Mouse (Mus musculus) urinary bladder, adult 2 months (tissue): ENCODE data around the gene Sipa1l3. TPM values are rescaled to one million over a fixed set of nuclear protein-coding genes. Genes with fewer than 3 reads are reported as not detected.

Source experiments
- DNase-seq: peaks from one replicate; pipeline ENCODE4 v3.0.0; 2022; ENCODE audit warnings: low spot score
- polyA plus RNA-seq: library from polyadenylated mRNA; depleted of rRNA; stranded (reverse); fragments of >200 nt; gene quantifications from 2 replicates; pipeline ENCODE4 v1.2.3, GENCODE M21; 2012; rRNA removed

Sipa1l3 gene
- 18.4 and 32.6 TPM in 2 replicates for polyA plus RNA-seq

DNA sequence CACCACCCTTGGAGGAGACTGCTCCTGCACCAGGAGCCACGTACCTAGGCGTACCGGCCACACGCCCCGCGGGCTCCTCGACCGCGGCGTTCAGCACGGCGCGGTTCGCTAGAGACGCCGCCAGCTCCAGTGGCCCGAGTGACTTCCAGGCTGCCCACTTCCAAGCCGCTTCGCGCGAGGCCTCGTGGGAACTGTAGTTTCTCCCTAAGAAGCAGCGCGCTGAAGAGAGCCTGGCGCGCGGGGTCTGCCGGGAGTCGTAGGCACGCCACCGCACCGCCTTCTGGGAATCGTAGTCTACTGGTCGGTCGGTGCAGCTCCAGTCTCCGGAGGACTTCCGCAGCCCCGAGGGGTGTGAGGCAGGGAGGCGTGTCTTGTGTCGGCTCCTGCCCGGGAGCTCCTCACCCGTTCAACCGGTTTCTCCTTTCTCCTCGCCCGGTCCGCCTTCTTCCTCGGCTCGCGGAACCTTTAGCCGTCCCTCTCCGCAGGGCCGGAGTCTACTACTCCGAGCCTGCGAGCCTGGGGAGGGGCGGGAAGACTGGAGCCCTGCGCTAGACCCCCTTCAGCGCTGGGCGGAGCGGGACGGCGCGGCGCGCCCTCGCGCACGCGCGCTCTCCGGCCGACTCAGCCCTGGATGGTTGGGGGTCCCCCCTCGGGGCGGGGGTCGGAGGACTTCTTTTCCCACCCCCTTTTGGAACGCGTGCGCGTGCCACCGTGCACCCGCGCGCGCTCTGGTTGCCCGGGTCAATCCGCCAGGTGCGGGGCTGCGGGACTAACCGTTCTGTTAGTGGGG is at the start of gene Sipa1l3:
Gene Sipa1l3 (minus strand): TSS at position 221 of the 790 bp plus-strand sequence.
- peak; percentile 84 for DNase-seq

GRCm38 (mm10) chr7:29563006-29563405 is 44.6 kb upstream of the Sipa1l3 start:
- no peak for DNase-seq

DNA sequence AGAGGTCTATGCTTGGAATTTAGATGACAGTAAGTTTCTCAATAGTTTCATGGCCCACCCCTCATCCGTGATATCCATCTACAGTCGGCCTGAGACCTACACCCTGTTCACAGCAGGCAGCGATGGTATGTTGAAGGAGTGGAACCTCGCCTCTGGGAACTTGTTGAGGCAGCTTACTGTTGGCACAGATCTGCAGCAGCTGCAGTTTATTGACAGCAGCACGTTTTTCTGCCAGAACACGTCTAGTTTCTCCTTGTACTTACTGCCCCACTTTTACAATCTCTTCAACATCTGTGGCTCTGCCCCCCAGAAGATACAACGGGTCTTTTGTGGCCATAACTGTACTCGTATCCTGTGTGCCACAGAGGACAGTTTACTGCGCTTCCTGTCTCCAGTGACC is 42.6 kb upstream of the Sipa1l3 start:
- no peak for DNase-seq

DNA sequence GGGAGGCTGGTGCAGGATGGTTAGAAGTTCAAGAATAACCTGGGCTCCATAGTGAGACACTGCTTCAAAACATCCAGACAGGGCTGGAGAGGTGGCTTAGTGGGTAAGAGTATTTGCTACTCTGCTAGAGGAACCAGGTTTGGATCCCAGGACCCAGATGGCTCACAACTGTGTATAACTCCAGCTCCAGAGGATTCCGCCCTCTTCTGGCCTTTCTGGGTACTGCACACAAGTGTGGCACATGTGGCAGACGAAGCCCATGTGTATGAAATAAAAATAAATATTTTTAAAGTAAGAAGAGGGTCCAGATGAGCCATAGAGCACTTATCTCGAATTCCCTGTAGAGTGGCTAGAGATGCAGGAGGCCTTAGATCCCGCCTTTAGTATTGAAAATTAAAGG is 40.8 kb upstream of the Sipa1l3 start:
- DNase-seq: no peak

DNA sequence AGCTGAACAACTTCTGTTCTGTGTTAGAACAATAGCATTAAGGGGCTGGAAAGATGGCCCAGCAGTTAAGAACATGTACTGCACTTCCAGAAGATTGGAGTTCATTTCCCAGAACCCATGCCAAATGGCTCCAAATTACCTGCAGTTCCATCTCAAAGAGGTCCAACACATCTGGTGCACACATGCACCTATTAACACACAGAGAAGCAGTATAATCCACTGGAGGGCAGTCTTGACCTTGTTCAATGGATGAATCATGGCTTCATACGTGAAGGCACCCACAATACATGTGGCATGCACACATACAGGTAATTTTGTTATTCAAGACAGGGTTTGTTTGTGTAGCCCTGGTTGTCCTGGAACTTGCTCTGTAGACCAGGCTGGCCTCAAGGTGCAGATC is 40.3 kb upstream of the Sipa1l3 start:
- no peak for DNase-seq

DNA sequence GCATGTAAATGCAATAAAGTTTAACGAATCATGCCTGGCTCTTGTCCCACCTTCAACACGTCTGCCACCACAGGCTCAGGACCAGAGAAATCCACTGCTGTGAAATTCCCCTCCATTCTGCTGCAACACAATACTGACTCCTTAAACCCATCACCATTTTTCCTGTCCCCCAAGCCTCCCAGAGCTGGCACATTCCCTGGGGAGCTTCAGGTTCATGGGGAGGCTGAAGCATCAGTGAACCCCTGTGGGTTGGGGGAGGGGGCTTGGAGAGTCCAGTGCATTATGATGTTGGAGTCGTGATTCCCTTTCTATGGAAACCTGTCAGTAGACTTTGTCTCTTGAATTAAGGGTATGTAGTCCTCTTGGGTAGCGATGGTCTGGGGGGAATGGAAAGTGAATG is 37.8 kb upstream of the Sipa1l3 start:
- DNase-seq: no peak

- no peak for DNase-seq
Observed at GRCm38 (mm10) chr7:29555521-29555920, 37.1 kb upstream of the Sipa1l3 start.

DNA sequence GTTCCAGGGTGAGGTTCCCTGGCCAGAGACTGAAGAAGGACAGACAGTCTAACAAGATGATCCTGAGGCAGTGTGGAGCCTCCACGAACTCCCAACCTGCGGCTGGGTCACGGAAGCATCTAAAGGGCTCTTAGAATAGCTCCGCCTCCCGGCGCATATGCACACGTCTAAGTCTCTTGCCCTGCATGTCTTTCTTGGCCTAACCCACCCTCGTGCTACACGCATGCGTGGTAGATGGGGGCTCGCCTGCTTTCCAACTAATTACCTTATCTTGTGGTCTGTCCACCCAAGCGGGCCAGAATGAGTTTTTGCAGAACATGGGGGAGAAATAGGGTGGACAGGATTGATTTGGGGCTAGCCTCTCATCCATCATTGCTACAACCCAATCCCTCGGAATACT is 36.6 kb upstream of the Sipa1l3 start:
- DNase-seq: no peak

- DNase-seq: no peak
Observed at GRCm38 (mm10) chr7:29550691-29551090, 32.2 kb upstream of the Sipa1l3 start.

- DNase-seq: no peak
Observed at GRCm38 (mm10) chr7:29541608-29542007, 23.2 kb upstream of the Sipa1l3 start.

DNA sequence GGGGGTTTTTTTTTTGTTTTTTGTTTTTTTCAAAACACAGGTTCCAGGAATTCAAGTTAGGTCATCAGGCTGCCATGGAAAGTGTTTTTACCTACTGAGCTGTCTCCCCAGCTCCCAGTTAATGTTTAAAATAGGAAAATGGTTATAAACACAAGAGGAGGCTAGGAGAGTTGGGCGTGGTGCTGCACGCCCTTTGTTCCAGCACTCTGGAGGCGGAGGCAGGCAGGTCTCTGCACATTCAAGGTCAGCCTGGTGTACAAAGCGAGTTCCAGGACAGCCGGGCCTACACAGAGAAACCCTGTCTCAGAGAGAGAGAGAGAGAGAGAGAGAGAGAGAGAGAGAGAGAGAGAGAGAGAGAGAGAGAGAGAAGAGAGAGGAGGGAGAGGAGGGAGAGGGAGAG is 22.7 kb upstream of the Sipa1l3 start:
- DNase-seq: no peak

GRCm38 (mm10) chr7:29540631-29541030 is 22.2 kb upstream of the Sipa1l3 start:
- DNase-seq: no peak

DNA sequence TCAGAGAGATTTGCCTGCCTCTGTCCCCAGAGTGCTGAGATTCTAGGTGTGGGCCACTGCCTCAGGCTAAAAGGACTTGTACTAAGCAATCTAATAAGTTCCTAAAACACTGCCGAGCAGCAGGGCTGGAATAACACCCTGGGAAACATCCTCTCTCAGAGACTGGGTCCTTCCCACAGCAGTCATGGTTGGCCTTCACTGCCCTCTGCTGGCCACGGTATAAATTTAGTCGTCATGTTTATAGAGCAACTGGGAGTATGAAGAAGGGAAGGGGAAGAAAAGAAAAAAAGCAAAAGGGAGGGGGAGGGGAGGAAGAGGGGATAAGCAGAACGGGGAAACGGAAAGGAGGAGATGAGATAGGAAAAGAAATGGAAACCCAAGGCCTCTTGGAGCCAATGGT is 5.3 kb upstream of the Sipa1l3 start:
- DNase-seq: peak; percentile 46

- DNase-seq: peak; percentile 55
Observed at GRCm38 (mm10) chr7:29521841-29522575, 3.6 kb upstream of the Sipa1l3 start.

DNA sequence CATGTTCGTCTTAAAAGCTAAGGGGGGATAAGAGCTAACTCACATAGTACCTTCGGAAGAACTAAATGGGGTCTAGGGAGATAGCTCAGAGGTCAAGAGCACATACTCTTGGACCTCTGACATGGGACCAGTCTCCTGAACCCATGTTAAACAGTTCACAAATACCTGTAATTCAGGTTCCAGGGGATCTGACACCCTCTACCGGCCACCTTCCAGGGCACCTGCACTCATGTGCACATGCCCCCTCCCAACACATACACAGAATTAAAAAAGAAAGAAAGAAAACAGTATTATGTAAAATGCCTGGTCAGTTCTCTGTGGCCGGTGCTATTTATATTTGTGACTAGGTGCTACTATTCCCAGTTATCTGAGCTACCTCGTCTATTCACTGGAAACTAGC is 2.9 kb upstream of the Sipa1l3 start:
- no peak for DNase-seq

GRCm38 (mm10) chr7:29520794-29521193 is 2.4 kb upstream of the Sipa1l3 start:
- no peak for DNase-seq

GRCm38 (mm10) chr7:29519211-29519550 is 740 bp upstream of the Sipa1l3 start:
- DNase-seq: peak; percentile 42

GRCm38 (mm10) chr7:29518054-29518420 is 404 bp downstream of the Sipa1l3 start:
- no peak for DNase-seq

- no peak for DNase-seq
Observed at GRCm38 (mm10) chr7:29517178-29517577, 1.3 kb downstream of the Sipa1l3 start.

DNA sequence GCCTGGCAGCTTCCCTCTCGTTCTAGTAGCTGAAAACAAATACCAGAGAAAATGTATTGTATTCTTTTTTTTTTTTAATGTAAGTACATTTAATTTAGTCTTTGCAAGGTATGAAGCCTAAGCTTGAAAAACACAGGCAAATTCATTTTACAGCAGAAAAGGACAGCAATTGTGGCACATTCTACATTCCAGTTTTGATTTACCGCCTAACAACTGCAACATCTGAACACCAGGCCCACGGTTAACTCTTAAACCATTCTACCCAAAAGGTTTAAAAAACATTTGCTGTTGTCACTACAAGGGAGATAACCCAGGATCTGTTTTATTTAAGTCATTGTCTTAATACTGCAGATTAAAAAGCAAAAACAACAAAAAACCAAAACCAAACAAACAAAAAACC is 2.8 kb downstream of the Sipa1l3 start:
- no peak for DNase-seq

DNA sequence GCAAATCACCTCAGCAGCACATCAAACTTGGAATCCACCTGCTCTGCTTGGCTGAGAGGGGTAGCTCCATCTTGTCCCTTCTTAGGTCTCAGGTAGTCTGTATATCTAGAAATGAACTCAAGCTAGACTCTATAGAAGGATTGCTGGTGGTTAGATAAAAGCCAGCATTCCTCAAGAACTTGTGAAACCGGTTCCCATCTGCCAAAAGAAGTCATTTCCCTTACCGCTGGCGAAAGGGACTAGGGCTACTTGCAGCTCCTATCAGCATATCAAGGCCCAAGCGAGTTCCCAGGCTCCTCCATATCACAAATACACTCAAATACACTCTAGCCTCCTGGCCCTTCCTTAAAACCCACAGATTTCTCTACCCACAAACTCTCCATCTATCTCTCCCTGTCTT is 5.7 kb downstream of the Sipa1l3 start:
- DNase-seq: no peak

GRCm38 (mm10) chr7:29511598-29512275 is 6.7 kb downstream of the Sipa1l3 start:
- DNase-seq: no peak

DNA sequence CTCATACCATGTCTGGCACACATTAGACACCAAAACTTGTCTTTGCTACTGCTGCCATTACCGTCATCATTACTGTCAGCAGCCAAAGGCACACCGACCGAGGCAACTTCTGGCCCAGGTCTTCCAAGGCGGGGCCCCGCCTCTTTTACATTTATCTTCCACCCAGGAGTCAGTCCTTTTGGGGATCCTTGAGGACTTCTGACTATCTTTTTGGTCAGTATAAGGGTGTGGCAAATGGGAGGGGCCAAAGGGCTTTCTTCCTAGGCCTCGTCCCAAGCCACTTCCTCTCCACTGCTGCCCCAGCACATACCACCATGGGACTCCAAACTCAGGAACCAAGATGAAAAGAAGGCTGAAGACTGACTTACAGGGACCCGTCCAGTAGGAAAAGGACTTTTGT is 9.9 kb downstream of the Sipa1l3 start:
- DNase-seq: no peak
